Mouse (Mus musculus) myocyte (in vitro differentiated cells): ENCODE results near the gene Ccdc36. TPM values are rescaled to one million over a fixed set of nuclear protein-coding genes. Genes with fewer than 3 reads are reported as not detected.

ENCODE experiments used
- H3K27me3 ChIP-seq: one replicate; pipeline ENCODE4 v1.6.1; 2011; ENCODE audit not compliant: control insufficient read depth, insufficient read depth, insufficient read length
- H3K36me3 ChIP-seq: one replicate; pipeline ENCODE4 v1.6.1; 2011; ENCODE audit not compliant: control insufficient read depth, insufficient read depth
- H3K4me2 ChIP-seq: one replicate; pipeline ENCODE4 v1.6.1; 2011; ENCODE audit warnings: low read depth, control low read depth
- H3K4me3 ChIP-seq: one replicate; pipeline ENCODE4 v1.5.1; 2011; ENCODE audit warnings: mild to moderate bottlenecking, control low read depth, moderate library complexity
- H3K79me2 ChIP-seq: one replicate; pipeline ENCODE4 v1.6.1; 2011; ENCODE audit not compliant: control insufficient read depth, insufficient read depth
- H3ac ChIP-seq: one replicate; pipeline ENCODE4 v1.6.1; 2011; ENCODE audit not compliant: control insufficient read depth, insufficient read length
- CEBPB ChIP-seq: IDR thresholded peaks from 2 replicates; pipeline ENCODE4 v1.6.1; 2011; ENCODE audit warnings: mild to moderate bottlenecking, moderate library complexity; ENCODE audit not compliant: poor library complexity, insufficient read depth, severe bottlenecking
- E2F4 ChIP-seq: IDR thresholded peaks from one replicate; pipeline ENCODE4 v1.6.1; 2011; ENCODE audit warnings: mild to moderate bottlenecking, control low read depth, moderate library complexity; ENCODE audit not compliant: insufficient read depth
- MAX ChIP-seq: IDR thresholded peaks from one replicate; pipeline ENCODE4 v1.6.1; 2011; ENCODE audit warnings: low read depth, mild to moderate bottlenecking, control low read depth
- MYOD1 ChIP-seq, 3 experiments: IDR thresholded peaks; one replicate each; pipeline ENCODE4 v1.6.1; 2011; ENCODE audit warnings: control low read depth in 2 of 3, low read depth in 2 of 3, mild to moderate bottlenecking in 2 of 3, moderate library complexity in 1 of 3; ENCODE audit not compliant: insufficient read length in 2 of 3, control insufficient read depth in 1 of 3
- MYOG ChIP-seq, 3 experiments: IDR thresholded peaks; one replicate each; pipeline ENCODE4 v1.6.1; 2011; ENCODE audit warnings: control low read depth in 2 of 3, low read depth in 2 of 3, mild to moderate bottlenecking in 2 of 3; ENCODE audit not compliant: insufficient read length in 2 of 3, control insufficient read depth in 1 of 3, insufficient read depth in 1 of 3
- POLR2A ChIP-seq: IDR thresholded peaks from one replicate; pipeline ENCODE4 v1.6.1; 2011; ENCODE audit warnings: low read depth, mild to moderate bottlenecking, control low read depth, moderate library complexity; ENCODE audit not compliant: insufficient read length
- POLR2AphosphoS2 ChIP-seq: IDR thresholded peaks from one replicate; pipeline ENCODE4 v1.6.1; 2011; ENCODE audit warnings: low read depth, control low read depth; ENCODE audit not compliant: insufficient read length
- REST ChIP-seq: IDR thresholded peaks from one replicate; pipeline ENCODE4 v1.6.1; 2011; ENCODE audit warnings: mild to moderate bottlenecking, control low read depth, moderate library complexity; ENCODE audit not compliant: insufficient read depth, insufficient read length
- SRF ChIP-seq: IDR thresholded peaks from one replicate; pipeline ENCODE4 v1.6.1; 2011; ENCODE audit warnings: low read depth; ENCODE audit not compliant: control insufficient read depth, insufficient read length
- TCF12 ChIP-seq: IDR thresholded peaks from one replicate; pipeline ENCODE4 v1.6.1; 2011; ENCODE audit warnings: mild to moderate bottlenecking, control low read depth; ENCODE audit not compliant: poor library complexity, insufficient read depth, severe bottlenecking
- TCF3 ChIP-seq: IDR thresholded peaks from one replicate; pipeline ENCODE4 v1.6.1; 2011; ENCODE audit warnings: low read depth, control low read depth; ENCODE audit not compliant: insufficient read length
- USF1 ChIP-seq: IDR thresholded peaks from one replicate; pipeline ENCODE4 v1.6.1; 2011; ENCODE audit warnings: low read depth, mild to moderate bottlenecking, control low read depth, moderate library complexity
- polyA plus RNA-seq: library from polyadenylated mRNA; unstranded; fragments of >200 nt; fragmentation: generic; extraction: Trizol; gene quantifications from one replicate; pipeline ENCODE4 v1.2.1, GENCODE M21; 2012; ENCODE audit warnings: missing spikeins

Gene Ccdc36
- polyA plus RNA-seq, 1 experiment: not detected

- peaks cover 60% of the 10 kb centered on the region for H3K36me3 ChIP-seq
- H3K79me2 ChIP-seq: no peaks in the 10 kb centered on the region
- H3ac ChIP-seq: no peak overlapping the region
- H3K27me3 ChIP-seq: no peaks in the 10 kb centered on the region
- H3K4me3 ChIP-seq: no peak overlapping the region
- TF ChIP-seq TCF12 (no peak), TCF3 (no peak), MAX (no peak), POLR2AphosphoS2 (no peak), E2F4 (no peak), POLR2A (no peak), SRF (no peak), CEBPB (no peak), MYOG (IDR thresholded peaks at IDR 0.05; ENCODE audit: control insufficient read depth in 1 of 3, insufficient read depth in 1 of 3, insufficient read length in 2 of 3, low read depth in 2 of 3) (no peak), MYOD1 (IDR thresholded peaks at IDR 0.05; ENCODE audit: control insufficient read depth in 1 of 3, insufficient read length in 2 of 3, low read depth in 2 of 3) (no peak), USF1 (no peak), REST (no peak)
- H3K4me2 ChIP-seq: no peak overlapping the region
Measured at GRCm38 (mm10) chr9:108378234-108378633, 50.0 kb downstream of the Ccdc36 start.

Other genes starting within 250 kb of the Ccdc36 start
- 0.56 TPM for gene Bsn, start 238.1 kb downstream of the Ccdc36 start, polyA plus RNA-seq
- gene Dag1, start 164.5 kb downstream of the Ccdc36 start, polyA plus RNA-seq: 195 TPM
- 37.9 TPM for gene Nicn1, start 138.1 kb downstream of the Ccdc36 start, polyA plus RNA-seq
- gene Amt, start 131.6 kb downstream of the Ccdc36 start, polyA plus RNA-seq: 2.1 TPM
- 306 TPM for gene Rhoa, start 122.4 kb downstream of the Ccdc36 start, polyA plus RNA-seq
- 29.8 TPM for gene Tcta, start 122.3 kb downstream of the Ccdc36 start, polyA plus RNA-seq
- gene Gpx1, start 89.6 kb downstream of the Ccdc36 start, polyA plus RNA-seq: 393 TPM
- gene Usp4, start 80.6 kb downstream of the Ccdc36 start, polyA plus RNA-seq: 89.4 TPM
- 0.17 TPM for gene 1700102P08Rik, start 35.7 kb downstream of the Ccdc36 start, polyA plus RNA-seq
- not detected for gene BC048562, start 8.0 kb upstream of the Ccdc36 start, polyA plus RNA-seq
- 30.4 TPM for gene Ccdc71, start 32.0 kb upstream of the Ccdc36 start, polyA plus RNA-seq
- 3.7 TPM for gene Klhdc8b, start 33.1 kb upstream of the Ccdc36 start, polyA plus RNA-seq
- 61.6 TPM for gene Lamb2, start 51.3 kb upstream of the Ccdc36 start, polyA plus RNA-seq
- gene Usp19, start 62.1 kb upstream of the Ccdc36 start, polyA plus RNA-seq: 86.6 TPM
- 168 TPM for gene Qars, start 79.2 kb upstream of the Ccdc36 start, polyA plus RNA-seq
- 44.0 TPM for gene Qrich1, start 88.3 kb upstream of the Ccdc36 start, polyA plus RNA-seq
- 129 TPM for gene Impdh2, start 131.8 kb upstream of the Ccdc36 start, polyA plus RNA-seq
- gene Ndufaf3, start 138.9 kb upstream of the Ccdc36 start, polyA plus RNA-seq: 25.8 TPM
- gene Dalrd3, start 141.4 kb upstream of the Ccdc36 start, polyA plus RNA-seq: 50.2 TPM
- 21.9 TPM for gene Wdr6, start 150.3 kb upstream of the Ccdc36 start, polyA plus RNA-seq
- gene P4htm, start 169.2 kb upstream of the Ccdc36 start, polyA plus RNA-seq: 0.94 TPM
- gene Arih2, start 220.9 kb upstream of the Ccdc36 start, polyA plus RNA-seq: 51.1 TPM
- 27.7 TPM for gene Slc25a20, start 233.6 kb upstream of the Ccdc36 start, polyA plus RNA-seq